Mouse (Mus musculus): Measurements from ENCODE around the gene Cmc1. TPM values are rescaled to one million over a fixed set of nuclear protein-coding genes. Genes with fewer than 3 reads are reported as not detected.
"Not testable (repeated sequence)": the region's sequence is repeated elsewhere in the genome, so short reads cannot be mapped to it uniquely, and the experiment has no call there.

Gene Cmc1
- total and polyA plus RNA-seq, 2 experiments = 2.6 to 15.9 TPM

GRCm38 (mm10) chr9:118157234-118157633 is 7.3 kb upstream of the Cmc1 start:
- H3K36me3 ChIP-seq (ENCODE audit: control insufficient read depth, insufficient read depth, low read length) = no peaks in the 10 kb centered on the region
- 0 out of 2 replicates have a peak, but pooled peaks have one; percentile 1 for TF ChIP-seq CTCF (IDR thresholded peaks at IDR 0.05; ENCODE audit: low read depth, low read length)
- TF ChIP-seq POLR2A (IDR thresholded peaks at IDR 0.05; ENCODE audit: extremely low read depth, insufficient read depth, low read length) = no peak

GRCm38 (mm10) chr9:118154666-118155065 is 4.7 kb upstream of the Cmc1 start:
- H3K27ac ChIP-seq (replicated peaks; ENCODE audit: insufficient read depth, low read depth, low read length) = no peak overlapping the region
- H3K27me3 ChIP-seq (ENCODE audit: control insufficient read depth, insufficient read depth, low read length) = no peaks in the 10 kb centered on the region
- 89% methylated on average over 5 of the region's 5 CpGs for WGBS
- no peak overlapping the region for H3K4me3 ChIP-seq (ENCODE audit: insufficient read depth, low read depth, low read length)
- no peaks in the 10 kb centered on the region for H3K36me3 ChIP-seq (ENCODE audit: control insufficient read depth, insufficient read depth, low read length)
- H3K79me2 ChIP-seq (ENCODE audit: control insufficient read depth, insufficient read depth, low read length) = no peaks in the 10 kb centered on the region
- peaks cover 4% of the 10 kb centered on the region for H3K4me1 ChIP-seq (ENCODE audit: control insufficient read depth, insufficient read depth, low read length)
- no peak for TF ChIP-seq POLR2A (IDR thresholded peaks at IDR 0.05; ENCODE audit: extremely low read depth, insufficient read depth, low read length)
- TF ChIP-seq CTCF (IDR thresholded peaks at IDR 0.05; ENCODE audit: low read depth, low read length) = no peak
- DNase-seq (ENCODE audit: extremely low read depth, low read depth, low spot score) = no peak
- no peak overlapping the region for H3K9ac ChIP-seq (ENCODE audit: low read depth, low read length)

More at GRCm38 (mm10) chr9:118157234-118157633, 7.3 kb upstream of the Cmc1 start:
- Histone ChIP-seq H3K4me3 (ENCODE audit: insufficient read depth, low read depth, low read length) (no peak overlapping the region), H3K9ac (ENCODE audit: low read depth, low read length) (no peak overlapping the region), H3K27ac (replicated peaks; ENCODE audit: insufficient read depth, low read depth, low read length) (no peak overlapping the region), H3K79me2 (ENCODE audit: control insufficient read depth, insufficient read depth, low read length) (no peaks in the 10 kb centered on the region), H3K4me1 (ENCODE audit: control insufficient read depth, insufficient read depth, low read length) (peaks cover 5% of the 10 kb centered on the region), H3K27me3 (ENCODE audit: control insufficient read depth, insufficient read depth, low read length) (no peaks in the 10 kb centered on the region)
- no peak for DNase-seq (ENCODE audit: extremely low read depth, low read depth, low spot score)
- WGBS = 95% methylated on average over 3 of the region's 3 CpGs

GRCm38 (mm10) chr9:118151221-118151507 is 1.2 kb upstream of the Cmc1 start:
- Histone ChIP-seq H3K27ac (replicated peaks; ENCODE audit: insufficient read depth, low read depth, low read length) (no peak overlapping the region), H3K4me3 (ENCODE audit: insufficient read depth, low read depth, low read length) (no peak overlapping the region)
- 100% methylated on average over 1 of the region's 1 CpGs for WGBS

GRCm38 (mm10) chr9:118150429-118151220 is 648 bp upstream of the Cmc1 start:
- Histone ChIP-seq H3K79me2 (ENCODE audit: control insufficient read depth, insufficient read depth, low read length) (no peaks in the 10 kb centered on the region), H3K4me1 (ENCODE audit: control insufficient read depth, insufficient read depth, low read length) (peaks cover 3% of the 10 kb centered on the region), H3K27me3 (ENCODE audit: control insufficient read depth, insufficient read depth, low read length) (no peaks in the 10 kb centered on the region), H3K36me3 (ENCODE audit: control insufficient read depth, insufficient read depth, low read length) (no peaks in the 10 kb centered on the region), H3K4me3 (ENCODE audit: insufficient read depth, low read depth, low read length) (no peak overlapping the region), H3K27ac (replicated peaks; ENCODE audit: insufficient read depth, low read depth, low read length) (no peak overlapping the region), H3K9ac (ENCODE audit: low read depth, low read length) (no peak overlapping the region)
- no peak for DNase-seq (ENCODE audit: extremely low read depth, low read depth, low spot score)
- TF ChIP-seq POLR2A (IDR thresholded peaks at IDR 0.05; ENCODE audit: extremely low read depth, insufficient read depth, low read length) (no peak), CTCF (IDR thresholded peaks at IDR 0.05; ENCODE audit: low read depth, low read length) (no peak)
- WGBS = 89% methylated on average over 20 of the region's 20 CpGs

More at GRCm38 (mm10) chr9:118151221-118151507, 1.2 kb upstream of the Cmc1 start:
- peaks cover 3% of the 10 kb centered on the region for H3K4me1 ChIP-seq (ENCODE audit: control insufficient read depth, insufficient read depth, low read length)
- no peaks in the 10 kb centered on the region for H3K27me3 ChIP-seq (ENCODE audit: control insufficient read depth, insufficient read depth, low read length)
- TF ChIP-seq CTCF (IDR thresholded peaks at IDR 0.05; ENCODE audit: low read depth, low read length) = no peak
- no peak for TF ChIP-seq POLR2A (IDR thresholded peaks at IDR 0.05; ENCODE audit: extremely low read depth, insufficient read depth, low read length)
- H3K9ac ChIP-seq (ENCODE audit: low read depth, low read length) = no peak overlapping the region
- no peaks in the 10 kb centered on the region for H3K79me2 ChIP-seq (ENCODE audit: control insufficient read depth, insufficient read depth, low read length)
- no peaks in the 10 kb centered on the region for H3K36me3 ChIP-seq (ENCODE audit: control insufficient read depth, insufficient read depth, low read length)
- DNase-seq (ENCODE audit: extremely low read depth, low read depth, low spot score) = no peak

- H3K9ac ChIP-seq (ENCODE audit: low read depth, low read length); H3K79me2 ChIP-seq (ENCODE audit: control insufficient read depth, insufficient read depth, low read length); H3K27ac ChIP-seq (replicated peaks; ENCODE audit: insufficient read depth, low read depth, low read length); H3K27me3 ChIP-seq (ENCODE audit: control insufficient read depth, insufficient read depth, low read length); DNase-seq (ENCODE audit: extremely low read depth, low read depth, low spot score); H3K4me3 ChIP-seq (ENCODE audit: insufficient read depth, low read depth, low read length); H3K4me1 ChIP-seq (ENCODE audit: control insufficient read depth, insufficient read depth, low read length); H3K36me3 ChIP-seq (ENCODE audit: control insufficient read depth, insufficient read depth, low read length): not testable (repeated sequence)
- whole genome bisulfite sequencing = 90% methylated on average over 3 of the region's 3 CpGs
These were observed 9.6 kb downstream of the Cmc1 start for GRCm38 (mm10) chr9:118140356-118140755.

GRCm38 (mm10) chr9:118110360-118110710 is 39.6 kb downstream of the Cmc1 start:
- Histone ChIP-seq H3K9ac (ENCODE audit: low read depth, low read length) (no peak overlapping the region), H3K4me1 (ENCODE audit: control insufficient read depth, insufficient read depth, low read length) (no peaks in the 10 kb centered on the region), H3K79me2 (ENCODE audit: control insufficient read depth, insufficient read depth, low read length) (peaks cover 7% of the 10 kb centered on the region; the same call in 1 of the 2 replicates), H3K27me3 (ENCODE audit: control insufficient read depth, insufficient read depth, low read length) (no peaks in the 10 kb centered on the region), H3K27ac (replicated peaks; ENCODE audit: insufficient read depth, low read depth, low read length) (no peak overlapping the region), H3K4me3 (ENCODE audit: insufficient read depth, low read depth, low read length) (no peak overlapping the region), H3K36me3 (ENCODE audit: control insufficient read depth, insufficient read depth, low read length) (peaks cover 8% of the 10 kb centered on the region; the same call in 1 of the 2 replicates)
- DNase-seq (ENCODE audit: extremely low read depth, low read depth, low spot score) = no peak
- TF ChIP-seq CTCF (IDR thresholded peaks at IDR 0.05; ENCODE audit: low read depth, low read length) = no peak
- no peak for TF ChIP-seq POLR2A (IDR thresholded peaks at IDR 0.05; ENCODE audit: extremely low read depth, insufficient read depth, low read length)
- 81% methylated on average over 2 of the region's 2 CpGs for WGBS
